Mouse (Mus musculus) testis, adult 2 months (tissue): Measurements from ENCODE around the gene Pdzrn4.

Experiments
- CTCF ChIP-seq: fragments of 200-500 bp; IDR thresholded peaks from 2 replicates; pipeline ENCODE4 v1.5.1; 2012; ENCODE audit warnings: low read depth, mild to moderate bottlenecking, inconsistent platforms, low read length, moderate library complexity; ENCODE audit not compliant: control insufficient read depth, insufficient read depth, insufficient replicate concordance
- POLR2A ChIP-seq: fragments of 200-500 bp; IDR thresholded peaks from 2 replicates; pipeline ENCODE4 v1.6.1; 2012; ENCODE audit warnings: low read depth, mild to moderate bottlenecking, inconsistent platforms, low read length, moderate library complexity; ENCODE audit not compliant: control insufficient read depth

DNA sequence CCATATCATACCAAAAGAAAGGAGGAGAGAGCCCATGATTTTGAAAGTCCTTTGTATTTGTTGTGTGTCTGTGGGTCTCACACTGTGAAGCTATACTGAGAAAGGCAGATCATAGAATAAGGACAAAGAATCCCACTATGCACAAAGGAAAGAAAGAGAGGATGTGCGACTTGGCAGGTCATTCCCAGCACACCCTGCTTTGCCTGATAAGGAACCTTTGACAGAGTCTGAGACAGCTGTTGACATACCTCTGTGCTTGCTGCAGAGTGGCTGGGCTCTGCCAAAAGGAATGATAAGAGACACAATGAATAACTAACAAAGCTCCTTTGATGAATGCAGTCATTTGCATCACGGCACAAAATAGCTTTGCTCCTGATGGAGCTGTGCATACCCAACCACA is 232.5 kb downstream of the Pdzrn4 start:
- TF ChIP-seq CTCF (no peak), POLR2A (no peak)
